Mouse (Mus musculus): Measurements from ENCODE around the gene Adprm.

The Adprm gene

DNA sequence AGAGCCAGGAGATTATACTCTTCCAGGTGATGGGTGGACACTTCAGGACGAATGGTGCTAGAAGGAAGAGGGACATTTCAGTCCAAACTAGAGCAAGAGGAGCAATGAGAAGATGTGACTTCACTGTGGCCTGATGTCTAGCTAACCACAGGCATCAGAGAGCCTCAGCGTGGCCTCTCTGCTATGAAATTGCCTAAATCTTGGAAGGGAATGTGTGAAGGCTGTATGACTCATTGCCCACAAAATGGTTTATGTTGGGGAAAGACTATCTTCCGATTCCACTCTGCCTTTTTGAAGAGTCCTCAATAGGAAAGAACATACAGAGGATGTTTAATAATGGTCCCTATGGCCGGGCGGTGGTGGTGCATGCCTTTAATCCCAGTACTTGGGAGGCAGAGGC is 24.4 kb upstream of the Adprm start:
- DNase-seq (ENCODE audit: low read depth) = no peak

- no peak for DNase-seq (ENCODE audit: low read depth)
Observed at GRCm38 (mm10) chr11:67075036-67075435, 22.6 kb upstream of the Adprm start.

- no peak for DNase-seq (ENCODE audit: low read depth)
Observed at GRCm38 (mm10) chr11:67072615-67073130, 20.3 kb upstream of the Adprm start.

GRCm38 (mm10) chr11:67067741-67068140 is 15.3 kb upstream of the Adprm start:
- no peak for DNase-seq (ENCODE audit: low read depth)

DNA sequence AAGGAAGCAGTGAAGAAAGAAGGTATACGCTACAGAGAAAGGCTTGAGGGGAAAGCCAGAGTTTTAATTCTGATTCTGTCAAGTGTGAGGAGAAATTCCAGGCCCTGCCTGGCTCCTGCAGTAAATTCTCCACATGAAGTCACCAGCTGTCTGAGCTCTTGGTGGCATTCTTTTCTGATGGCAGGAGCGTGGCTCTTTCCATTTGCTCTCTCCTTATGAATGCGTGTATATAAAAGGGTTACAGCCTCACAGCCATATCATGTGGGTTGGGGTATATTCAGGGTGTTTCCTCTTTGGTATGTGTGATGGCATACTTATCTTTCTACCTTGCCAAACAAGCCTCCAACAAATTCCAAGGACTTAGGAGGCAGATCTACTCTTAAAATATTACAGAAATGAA is 10.3 kb upstream of the Adprm start:
- DNase-seq (ENCODE audit: low read depth) = no peak

DNA sequence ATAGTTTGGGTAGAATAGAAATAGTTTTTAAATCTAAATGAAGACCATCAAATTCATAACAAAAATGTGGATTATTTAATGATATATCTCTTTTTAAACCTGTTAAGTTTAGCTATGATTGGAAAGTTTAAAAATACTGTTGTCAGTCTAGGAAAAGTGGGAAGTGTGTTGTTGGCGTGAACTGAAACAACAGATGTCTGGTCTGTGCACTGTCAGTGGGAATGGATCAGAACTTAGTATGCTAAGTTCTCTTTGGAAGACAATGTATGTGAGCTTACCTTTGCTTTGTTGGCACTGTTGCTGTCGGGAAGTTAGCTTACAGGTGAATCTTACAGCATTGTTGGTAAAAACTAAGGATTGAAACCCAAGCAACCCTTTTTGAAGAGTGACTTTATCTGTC is 8.9 kb upstream of the Adprm start:
- no peak for DNase-seq (ENCODE audit: low read depth)

DNA sequence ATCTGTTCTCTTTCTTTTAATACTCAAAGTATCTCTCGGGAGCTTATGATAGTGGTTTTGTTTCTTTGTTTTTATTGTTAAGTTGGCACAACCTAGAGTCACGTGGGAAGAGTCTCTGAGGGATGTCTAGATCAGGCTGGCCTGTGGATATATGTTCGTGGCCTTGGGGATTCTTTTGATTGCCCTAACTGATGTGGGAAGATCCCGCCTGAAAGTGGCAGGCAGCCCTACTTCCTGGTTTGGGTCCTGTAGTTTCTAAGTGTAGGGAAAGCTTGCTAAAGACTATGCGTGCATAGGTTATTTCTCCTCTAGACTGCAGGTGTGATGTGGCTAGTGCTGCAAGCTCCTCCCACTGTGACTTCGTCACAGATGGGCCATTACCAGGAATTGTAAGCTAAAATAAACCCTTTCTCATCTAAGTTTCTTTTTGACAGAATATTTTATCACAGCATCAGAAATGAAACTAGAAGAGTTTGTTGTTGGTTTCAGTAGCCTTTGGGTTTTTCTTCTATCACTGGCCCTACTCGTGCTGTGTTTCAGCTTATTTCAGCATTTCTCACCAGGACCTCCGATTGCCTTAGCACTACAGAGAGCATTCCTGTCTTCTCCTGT is 2.5 kb upstream of the Adprm start:
- DNase-seq (ENCODE audit: low read depth) = no peak

- no peak for DNase-seq (ENCODE audit: low read depth)
Observed at GRCm38 (mm10) chr11:67051676-67052320, 596 bp downstream of the Adprm start.

DNA sequence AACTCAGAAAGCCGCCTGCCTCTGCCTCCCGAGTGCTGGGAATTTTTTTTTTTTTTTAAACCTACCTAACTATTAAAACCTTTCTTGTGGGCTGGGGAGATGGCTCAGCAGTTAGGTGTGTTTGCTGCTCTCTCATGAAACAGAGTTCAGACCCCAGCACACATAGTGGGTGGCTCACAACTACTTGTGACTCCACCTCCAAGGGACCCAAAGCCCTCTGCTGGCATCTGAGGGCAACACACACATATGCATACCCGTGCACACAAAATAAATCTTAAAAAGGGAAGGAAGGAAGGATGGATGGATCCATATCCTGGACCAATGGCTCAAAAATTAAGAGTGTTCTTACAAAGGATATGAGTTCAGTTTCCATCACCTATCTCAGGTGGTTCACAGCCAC is 3.1 kb downstream of the Adprm start:
- DNase-seq (ENCODE audit: low read depth) = no peak

- DNase-seq (ENCODE audit: low read depth) = no peak
Observed at GRCm38 (mm10) chr11:67048496-67048895, 3.9 kb downstream of the Adprm start.

GRCm38 (mm10) chr11:67047199-67047598 is 5.2 kb downstream of the Adprm start:
- no peak for DNase-seq (ENCODE audit: low read depth)

GRCm38 (mm10) chr11:67044959-67045358 is 7.4 kb downstream of the Adprm start:
- no peak for DNase-seq (ENCODE audit: low read depth)

DNA sequence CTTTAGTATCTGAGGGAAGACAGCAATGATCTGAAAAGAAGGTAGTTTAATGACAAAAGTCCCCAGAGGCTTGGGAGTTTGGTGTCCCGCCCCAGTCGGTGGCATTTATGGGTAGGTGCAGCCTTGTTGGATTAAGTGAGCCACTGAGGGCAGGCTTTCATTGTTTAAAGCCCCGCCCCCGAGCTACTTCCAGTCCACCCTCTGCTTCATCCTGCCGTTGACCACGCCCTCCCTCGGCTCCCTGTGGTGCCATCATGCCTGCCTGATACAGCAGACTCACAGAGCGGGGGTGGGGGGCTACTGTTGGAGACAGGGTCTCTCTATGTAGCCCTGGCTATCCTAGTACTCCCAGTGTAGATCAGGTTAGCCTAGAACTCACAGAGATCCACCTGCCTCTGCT is 9.4 kb downstream of the Adprm start:
- DNase-seq (ENCODE audit: low read depth) = no peak

- no peak for DNase-seq (ENCODE audit: low read depth)
Observed at GRCm38 (mm10) chr11:67040483-67040882, 11.9 kb downstream of the Adprm start.

DNA sequence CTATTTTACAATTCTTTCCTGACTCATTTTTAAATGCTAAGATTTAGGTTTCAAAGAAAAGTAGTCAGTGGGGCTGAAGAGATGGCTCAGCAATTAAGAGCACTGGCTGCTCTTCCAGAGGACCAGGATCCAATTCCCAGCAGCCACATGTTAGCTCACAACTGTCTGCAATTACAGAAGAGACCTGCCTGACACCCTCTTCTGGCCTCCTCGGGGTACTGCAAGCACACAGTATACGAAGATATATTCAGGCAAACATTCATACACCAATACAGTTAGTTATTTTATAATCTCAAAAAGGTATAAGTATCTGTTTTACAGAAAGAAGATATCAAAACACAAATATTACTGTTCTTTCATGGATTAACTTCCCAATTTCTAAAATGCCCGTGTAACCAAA is 12.6 kb downstream of the Adprm start:
- DNase-seq (ENCODE audit: low read depth) = no peak

DNA sequence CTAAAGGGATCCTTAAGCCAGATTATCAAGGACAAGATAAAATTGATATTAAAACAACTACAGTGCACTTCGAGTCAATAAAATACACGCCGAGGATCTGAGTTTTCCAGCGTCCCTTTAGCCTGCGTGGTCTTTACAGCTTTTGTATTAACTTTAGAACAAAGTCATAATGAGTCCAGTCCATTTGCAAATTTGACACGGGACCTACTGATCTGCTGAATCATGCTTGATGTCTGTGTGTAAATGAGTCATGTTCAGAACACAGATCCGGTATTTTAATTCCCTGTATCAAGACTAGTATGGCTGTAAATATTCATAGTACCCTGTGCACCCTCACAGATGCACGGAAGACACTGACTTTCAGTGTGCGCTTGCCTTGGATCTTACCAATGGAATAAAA is 15.5 kb downstream of the Adprm start:
- no peak for DNase-seq (ENCODE audit: low read depth)

- no peak for DNase-seq (ENCODE audit: low read depth)
Observed at GRCm38 (mm10) chr11:67036229-67036628, 16.2 kb downstream of the Adprm start.

DNA sequence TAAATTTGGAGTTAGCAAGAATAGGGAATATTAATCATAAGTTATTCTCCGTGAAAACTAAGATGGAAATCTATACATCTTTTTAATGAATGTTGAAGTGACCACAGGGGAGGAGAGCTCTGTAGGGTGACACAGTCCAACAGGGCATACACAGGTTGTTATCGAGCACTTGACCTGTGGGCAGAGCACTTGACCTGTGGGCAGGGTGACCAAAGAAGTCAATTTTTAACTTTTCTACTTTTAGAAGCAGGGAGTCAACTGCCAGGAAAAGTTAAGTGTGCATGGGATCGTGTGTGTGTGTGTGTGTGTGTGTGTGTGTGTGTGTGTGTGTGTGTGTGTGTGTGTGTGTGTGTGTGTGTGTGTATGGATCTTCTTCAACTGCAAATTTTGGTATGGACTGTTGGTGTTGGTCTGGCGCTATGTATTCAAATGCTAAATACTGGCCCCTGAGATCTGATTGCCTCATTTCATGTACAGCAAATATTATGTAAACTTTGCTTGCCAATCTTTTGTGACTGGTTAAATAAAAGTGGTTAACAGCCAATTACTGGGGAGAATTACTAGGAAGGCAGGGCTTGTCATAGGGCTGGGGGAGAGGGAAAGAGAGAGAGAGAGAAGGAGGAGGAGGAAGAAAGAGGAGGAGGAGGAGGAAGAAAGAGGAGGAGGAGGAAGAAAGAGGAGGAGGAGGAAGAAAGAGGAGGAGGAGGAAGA is 17.5 kb downstream of the Adprm start:
- no peak for DNase-seq (ENCODE audit: low read depth)

DNA sequence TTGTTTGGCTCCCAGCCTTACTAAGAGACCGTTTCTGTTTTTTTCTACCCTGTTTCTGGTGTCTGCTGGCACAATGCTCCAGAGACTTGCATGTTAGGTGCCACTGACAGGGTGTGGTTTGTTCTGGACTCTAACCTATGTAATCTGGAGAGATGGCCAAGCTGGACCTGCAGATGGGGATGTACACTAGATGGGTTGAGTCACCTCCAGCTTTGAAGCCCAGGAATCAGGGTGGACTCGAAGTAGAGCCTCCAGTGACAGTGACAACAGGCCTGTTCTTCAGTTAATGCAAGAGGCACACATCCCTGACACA is 20.8 kb downstream of the Adprm start:
- no peak for DNase-seq (ENCODE audit: low read depth)

DNA sequence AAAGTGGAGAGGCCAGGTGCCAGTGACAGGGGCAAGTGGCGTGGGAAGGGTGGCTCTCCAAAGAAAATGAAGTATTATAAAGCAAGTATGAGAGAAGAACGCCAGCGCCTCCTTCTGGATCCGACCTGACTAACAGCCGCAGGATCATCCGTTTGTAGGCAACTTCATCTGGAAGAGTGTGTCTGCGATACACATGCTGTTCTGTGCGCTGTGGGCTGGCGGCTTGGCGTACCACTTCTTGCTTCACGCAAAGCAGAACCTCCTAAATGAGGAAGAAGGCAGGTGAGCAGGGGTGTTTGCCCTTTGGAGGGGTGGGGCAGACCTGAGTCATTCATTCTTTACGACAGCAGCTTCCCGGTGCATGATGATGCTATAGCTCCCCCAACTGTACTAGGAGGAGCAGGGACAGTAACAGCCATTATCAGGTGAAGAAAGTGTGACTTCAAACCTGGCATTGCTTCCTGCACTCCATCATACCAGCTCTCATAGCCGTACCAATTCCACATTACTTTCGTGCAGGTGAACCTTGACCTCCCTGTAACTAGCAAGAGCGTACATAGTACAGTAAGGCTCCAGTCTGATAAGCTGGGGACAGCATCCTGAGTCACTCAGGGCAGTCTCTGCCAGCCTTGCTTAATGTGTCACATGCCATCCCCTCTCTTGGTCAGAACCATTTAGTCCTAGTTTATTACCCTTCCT is 21.3 kb downstream of the Adprm start:
- DNase-seq (ENCODE audit: low read depth) = no peak

DNA sequence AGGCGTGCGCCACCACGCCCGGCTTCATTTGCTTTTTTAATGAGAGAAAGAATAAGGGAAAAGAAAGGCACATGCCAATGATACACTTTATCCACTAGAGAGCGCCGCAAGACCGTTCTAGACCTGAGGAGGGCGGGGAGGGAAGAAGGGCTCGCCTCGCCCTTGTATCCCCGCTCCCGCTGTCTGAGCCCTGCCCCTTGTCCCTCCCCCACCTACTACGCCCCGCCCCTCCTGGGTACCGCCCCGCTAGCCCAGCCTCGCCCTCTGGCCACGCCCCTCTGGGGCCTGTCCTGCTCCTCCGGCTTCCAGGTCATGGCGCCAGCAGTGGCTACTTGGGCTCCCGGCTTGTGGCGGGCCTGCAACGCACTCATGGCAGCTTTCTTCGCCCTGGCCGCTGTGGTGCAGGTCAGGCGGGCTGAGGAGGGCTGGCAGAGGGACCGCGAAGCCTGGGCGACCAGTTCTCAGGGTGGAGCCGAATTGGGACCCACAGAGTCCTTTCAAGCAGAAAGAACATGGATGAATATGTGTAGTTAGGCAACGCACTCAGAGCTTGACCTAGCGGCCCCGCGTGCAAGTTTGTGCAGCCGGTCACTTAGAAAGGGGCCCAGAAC is 27.4 kb downstream of the Adprm start, which contains the start of gene Tmem220:
Gene Tmem220 (plus strand): TSS at position 288 of the 611 bp plus-strand sequence.
- peak; percentile 85 for DNase-seq (ENCODE audit: low read depth)

GRCm38 (mm10) chr11:67023802-67024340 is 28.5 kb downstream of the Adprm start:
- no peak for DNase-seq (ENCODE audit: low read depth)
